Mouse (Mus musculus) olfactory bulb, adult 2 months (tissue): ENCODE data around the gene Cul1. TPM values are rescaled to one million over a fixed set of nuclear protein-coding genes. Genes with fewer than 3 reads are reported as not detected.

Source experiments
- H3K27ac ChIP-seq: fragments of 200-500 bp; 2 replicates; pipeline ENCODE4 v1.5.1; 2012; ENCODE audit warnings: low read depth, low read length; ENCODE audit not compliant: insufficient read depth
- H3K4me1 ChIP-seq: fragments of 200-500 bp; 2 replicates; pipeline ENCODE4 v1.6.1; 2012; ENCODE audit warnings: low read length; ENCODE audit not compliant: control insufficient read depth, insufficient read depth
- H3K4me3 ChIP-seq: fragments of 200-500 bp; 2 replicates; pipeline ENCODE4 v1.5.1; 2012; ENCODE audit warnings: mild to moderate bottlenecking, low read depth, low read length, moderate library complexity; ENCODE audit not compliant: insufficient read depth
- CTCF ChIP-seq: fragments of 200-500 bp; IDR thresholded peaks from 2 replicates; pipeline ENCODE4 v1.5.1; 2012; ENCODE audit warnings: low read depth, mild to moderate bottlenecking, low read length, moderate library complexity; ENCODE audit not compliant: insufficient read depth
- POLR2A ChIP-seq: fragments of 200-500 bp; IDR thresholded peaks from 2 replicates; pipeline ENCODE4 v1.6.1; 2012; ENCODE audit warnings: mild to moderate bottlenecking, low read depth, low read length, moderate library complexity; ENCODE audit not compliant: insufficient read depth
- WGBS: fragments of 180-500 bp; shearing (Covaris S2); methylation state at CpG from one replicate; pipeline ENCODE4 v1.1.7; 2018; 5-methylcytosine and 5-hydroxymethylcytosine counted together
- polyA plus RNA-seq: library from polyadenylated mRNA; stranded (reverse); fragments of >200 nt; gene quantifications from 2 replicates; pipeline ENCODE4 v1.2.4, GENCODE M21; 2012; ENCODE audit warnings: low replicate concordance; ENCODE audit not compliant: missing spikeins, insufficient read depth, insufficient read length

Cul1 gene
- polyA plus RNA-seq, 1 experiment, result 268 TPM

DNA sequence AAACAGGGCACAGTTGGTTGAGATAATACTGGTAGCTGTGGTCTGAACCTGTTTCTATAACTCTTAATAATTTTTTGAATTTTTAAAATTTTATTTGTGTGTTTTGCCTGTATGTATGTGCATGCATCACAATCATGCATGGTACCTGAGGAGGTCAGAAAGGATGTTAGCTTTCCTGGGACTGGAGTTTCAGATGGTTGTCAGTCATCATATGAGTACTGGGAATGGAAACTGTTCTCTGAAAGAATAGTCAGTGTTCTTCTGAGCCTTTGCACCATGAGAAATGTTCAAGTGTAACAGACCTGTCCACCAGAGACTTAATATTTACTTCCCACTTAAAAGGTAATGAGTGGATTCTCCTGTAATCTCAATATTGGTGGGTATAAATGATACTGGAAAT, 13.9 kb downstream of the Cul1 start:
- no peak for TF ChIP-seq POLR2A
- no peak for TF ChIP-seq CTCF
- Histone ChIP-seq H3K4me1 (no peaks in the 10 kb centered on the region), H3K4me3 (no peak overlapping the region), H3K27ac (no peak overlapping the region)

DNA sequence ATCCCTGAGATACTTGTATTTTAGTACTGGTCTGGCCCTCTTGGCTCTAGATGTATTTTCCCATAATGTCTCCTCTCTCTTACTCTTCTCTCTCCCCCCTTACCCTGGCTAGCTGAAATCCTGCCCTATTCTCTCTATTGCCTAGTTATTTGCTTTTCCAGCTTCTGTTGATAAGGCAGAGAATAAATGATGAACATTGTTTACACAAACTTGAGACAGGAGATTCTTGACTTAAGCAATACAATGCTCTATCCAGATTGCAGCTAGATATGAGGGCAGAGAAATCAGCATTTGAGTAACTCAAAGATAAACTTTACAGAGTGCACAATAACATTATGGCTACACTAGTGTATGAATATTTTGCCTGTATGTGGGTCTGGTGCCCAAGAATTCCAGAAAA, 16.6 kb downstream of the Cul1 start:
- TF ChIP-seq CTCF (no peak), POLR2A (no peak)
- H3K27ac ChIP-seq, result no peak overlapping the region
- no peaks in the 10 kb centered on the region for H3K4me1 ChIP-seq
- no peak overlapping the region for H3K4me3 ChIP-seq

DNA sequence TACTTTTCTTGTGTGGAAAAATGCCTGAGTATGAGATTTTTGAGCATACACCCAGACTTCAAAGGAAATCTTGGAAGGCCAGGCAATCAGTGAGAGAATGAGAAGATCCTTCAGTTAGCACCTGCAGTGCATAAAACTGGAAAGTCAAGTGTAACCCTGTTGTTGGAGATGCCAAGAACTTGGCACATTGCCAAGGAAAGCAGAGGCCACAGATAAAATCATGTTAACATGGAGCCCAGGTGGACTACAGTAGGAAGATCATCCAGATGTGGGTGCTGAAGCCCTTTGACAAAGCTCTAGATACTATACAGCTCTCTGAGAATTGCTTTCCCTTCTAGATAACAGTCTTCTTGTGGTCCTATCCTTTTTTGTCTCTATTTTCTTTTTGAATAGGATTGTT, 19.2 kb downstream of the Cul1 start:
- H3K4me3 ChIP-seq, result no peak overlapping the region
- TF ChIP-seq POLR2A, result no peak
- no peak for TF ChIP-seq CTCF
- no peaks in the 10 kb centered on the region for H3K4me1 ChIP-seq
- no peak overlapping the region for H3K27ac ChIP-seq

- WGBS, result 93% methylated on average over 1 of the region's 1 CpGs
- H3K4me3 ChIP-seq, result no peak overlapping the region
- H3K4me1 ChIP-seq, result 0 out of 2 replicates have a peak, but pooled peaks cover 3% of the 10 kb centered on the region
- TF ChIP-seq POLR2A, result no peak
- H3K27ac ChIP-seq, result no peak overlapping the region
These were observed 28.8 kb downstream of the Cul1 start for GRCm38 (mm10) chr6:47482027-47482426.

- Histone ChIP-seq H3K27ac (no peak overlapping the region), H3K4me1 (no peaks in the 10 kb centered on the region), H3K4me3 (no peak overlapping the region)
- no peak for TF ChIP-seq POLR2A
- no peak for TF ChIP-seq CTCF
- WGBS, result 95% methylated on average over 4 of the region's 4 CpGs
These were observed 41.4 kb downstream of the Cul1 start for GRCm38 (mm10) chr6:47494562-47494961.

GRCm38 (mm10) chr6:47520030-47520429, 66.8 kb downstream of the Cul1 start:
- no peak for TF ChIP-seq CTCF
- no peak for TF ChIP-seq POLR2A
- WGBS, result 79% methylated on average over 2 of the region's 2 CpGs
- no peak overlapping the region for H3K4me3 ChIP-seq
- H3K4me1 ChIP-seq, result no peaks in the 10 kb centered on the region
- H3K27ac ChIP-seq, result no peak overlapping the region

DNA sequence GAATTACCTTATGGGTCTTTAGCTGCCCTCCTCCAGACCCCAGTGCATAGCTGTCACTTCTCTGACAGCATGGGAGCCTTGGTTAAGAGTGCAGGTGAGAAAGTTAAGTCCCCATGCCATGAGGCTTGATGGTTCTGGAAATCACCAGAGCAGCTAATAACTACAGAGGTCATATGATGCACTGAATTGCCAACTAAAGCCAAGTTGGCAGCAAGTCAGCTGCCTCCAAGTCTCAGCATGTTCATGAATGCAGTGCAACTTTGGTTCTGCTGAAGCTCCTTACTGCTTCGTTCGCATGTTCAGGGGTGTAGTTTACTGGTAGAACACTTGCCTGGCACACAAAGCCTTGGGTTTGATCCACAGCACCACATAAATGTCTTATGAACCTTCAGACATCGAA, 69.2 kb downstream of the Cul1 start:
- 77% methylated on average over 3 of the region's 3 CpGs for WGBS
- no peak for TF ChIP-seq CTCF
- no peak for TF ChIP-seq POLR2A
- Histone ChIP-seq H3K27ac (no peak overlapping the region), H3K4me1 (no peaks in the 10 kb centered on the region), H3K4me3 (no peak overlapping the region)

GRCm38 (mm10) chr6:47525041-47525440, 71.8 kb downstream of the Cul1 start:
- Histone ChIP-seq H3K4me1 (no peaks in the 10 kb centered on the region), H3K4me3 (no peak overlapping the region), H3K27ac (no peak overlapping the region)
- TF ChIP-seq CTCF (no peak), POLR2A (no peak)
- WGBS, result 65% methylated on average over 2 of the region's 2 CpGs

DNA sequence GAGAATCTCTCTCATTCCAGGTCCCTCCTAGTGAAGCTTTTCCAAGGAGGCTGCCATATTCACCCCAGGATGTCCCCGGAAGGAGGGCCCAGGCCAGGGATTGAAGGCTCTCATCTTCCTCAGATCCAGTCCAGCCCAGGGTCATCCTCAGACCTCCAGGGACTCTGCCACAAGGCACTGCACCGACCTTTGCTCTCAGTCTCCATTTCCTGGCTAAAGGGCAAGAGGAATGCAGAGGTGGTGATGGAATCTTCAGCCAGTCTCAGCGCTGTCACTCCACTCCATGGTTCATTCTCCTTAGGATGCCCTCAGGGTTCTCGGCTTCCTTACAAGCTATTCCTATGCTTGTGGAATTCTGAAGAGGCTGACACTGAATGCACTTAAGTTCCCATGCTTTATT, 73.2 kb downstream of the Cul1 start:
- no peak overlapping the region for H3K4me3 ChIP-seq
- no peaks in the 10 kb centered on the region for H3K4me1 ChIP-seq
- no peak for TF ChIP-seq CTCF
- TF ChIP-seq POLR2A, result no peak
- 76% methylated on average over 4 of the region's 4 CpGs for WGBS
- H3K27ac ChIP-seq, result no peak overlapping the region

GRCm38 (mm10) chr6:47527129-47527528, 73.9 kb downstream of the Cul1 start:
- TF ChIP-seq CTCF, result no peak
- no peak for TF ChIP-seq POLR2A
- H3K4me1 ChIP-seq, result no peaks in the 10 kb centered on the region
- WGBS, result 73% methylated on average over 2 of the region's 2 CpGs
- no peak overlapping the region for H3K27ac ChIP-seq
- no peak overlapping the region for H3K4me3 ChIP-seq
